Mouse (Mus musculus): ENCODE measurements at regions not wholly inside any gene's neighbourhood (a gene's known extent, or its start where the extent isn't known, plus 50 kb on each side); places are given as distances from the start of the nearest gene placed in this dataset.

- no peak for DNase-seq (ENCODE audit: low spot score)
Measured at GRCm38 (mm10) chr1:177335961-177336360, 78.0 kb upstream of the Akt3 start.

GRCm38 (mm10) chr1:177323366-177323765, 65.4 kb upstream of the Akt3 start:
- no peak for DNase-seq (ENCODE audit: low spot score)

GRCm38 (mm10) chr1:177322745-177323299, 64.8 kb upstream of the Akt3 start:
- no peak for DNase-seq (ENCODE audit: low spot score)

DNA sequence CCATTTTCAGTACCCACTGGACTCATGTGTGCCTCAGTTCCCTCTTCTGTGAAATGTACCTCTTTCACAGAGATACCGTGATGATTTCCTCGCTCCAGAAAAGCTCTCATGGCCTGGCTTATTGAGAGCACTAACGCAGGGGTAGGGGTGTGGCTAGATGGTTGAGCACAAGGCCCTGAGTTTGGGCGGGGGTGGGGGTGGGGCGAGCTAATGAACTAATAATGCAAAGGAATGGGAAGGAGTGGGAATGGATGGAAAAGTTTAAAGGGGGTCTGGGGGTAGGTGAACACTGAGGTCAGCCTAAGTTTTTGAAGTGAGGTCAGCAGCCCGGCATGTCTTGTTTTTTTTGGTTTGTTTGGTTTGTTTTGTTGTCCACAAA, 64.3 kb upstream of the Akt3 start:
- no peak for DNase-seq (ENCODE audit: low spot score)

- no peak for DNase-seq (ENCODE audit: low spot score)
Measured at GRCm38 (mm10) chr1:177321655-177322306, 63.8 kb upstream of the Akt3 start.

DNA sequence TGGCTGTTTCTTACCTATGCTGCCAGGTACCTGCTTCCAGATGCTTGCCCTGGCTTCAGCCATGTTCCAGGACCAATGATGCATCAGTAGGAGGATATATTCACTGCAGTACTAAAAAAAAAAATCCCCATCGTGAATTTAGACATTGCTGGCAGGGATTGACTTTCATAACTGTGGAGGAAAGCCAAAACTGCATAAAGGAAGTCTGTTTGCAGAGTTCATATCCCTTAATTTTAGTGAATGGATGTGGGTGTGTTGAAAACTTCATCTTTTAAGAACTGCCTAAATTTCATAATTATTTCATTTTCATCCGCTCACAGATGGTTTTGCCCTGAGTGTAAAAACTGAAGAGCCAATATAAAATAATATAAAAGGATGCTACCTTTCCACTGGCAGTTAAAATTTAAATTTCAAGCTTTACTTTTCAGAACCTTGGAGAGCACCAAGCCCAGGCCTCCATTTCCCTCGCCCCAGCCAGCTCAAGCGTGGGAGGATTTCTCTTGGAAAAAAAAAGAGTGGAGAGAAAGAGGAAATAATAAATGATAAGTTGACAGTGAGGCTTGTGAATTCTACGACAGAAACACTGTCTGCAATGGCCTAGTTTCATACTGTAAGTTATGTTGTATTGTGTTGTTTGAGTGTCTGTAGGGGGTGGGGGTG, 50.3 kb upstream of the Akt3 start:
- no peak for DNase-seq (ENCODE audit: low spot score)

Data from urinary bladder, postnatal 25 days (tissue).